Mouse (Mus musculus) liver, embryonic 14.5 days (tissue): ENCODE measurements around the gene Tjp2.

Experiments used
- CTCF ChIP-seq: IDR thresholded peaks from 2 replicates; pipeline ENCODE4 v1.5.1; 2016; ENCODE audit warnings: antibody characterized with exemption, low read depth, control low read depth
- EP300 ChIP-seq: IDR thresholded peaks from 2 replicates; pipeline ENCODE4 v1.6.1; 2016; ENCODE audit warnings: antibody characterized with exemption, low read depth

GRCm38 (mm10) chr19:24111581-24111980 is 113.2 kb downstream of the Tjp2 start:
- no peak for TF ChIP-seq CTCF
- TF ChIP-seq EP300, result no peak
